Mouse (Mus musculus): ENCODE data around the gene Nostrin.

The Nostrin gene

DNA sequence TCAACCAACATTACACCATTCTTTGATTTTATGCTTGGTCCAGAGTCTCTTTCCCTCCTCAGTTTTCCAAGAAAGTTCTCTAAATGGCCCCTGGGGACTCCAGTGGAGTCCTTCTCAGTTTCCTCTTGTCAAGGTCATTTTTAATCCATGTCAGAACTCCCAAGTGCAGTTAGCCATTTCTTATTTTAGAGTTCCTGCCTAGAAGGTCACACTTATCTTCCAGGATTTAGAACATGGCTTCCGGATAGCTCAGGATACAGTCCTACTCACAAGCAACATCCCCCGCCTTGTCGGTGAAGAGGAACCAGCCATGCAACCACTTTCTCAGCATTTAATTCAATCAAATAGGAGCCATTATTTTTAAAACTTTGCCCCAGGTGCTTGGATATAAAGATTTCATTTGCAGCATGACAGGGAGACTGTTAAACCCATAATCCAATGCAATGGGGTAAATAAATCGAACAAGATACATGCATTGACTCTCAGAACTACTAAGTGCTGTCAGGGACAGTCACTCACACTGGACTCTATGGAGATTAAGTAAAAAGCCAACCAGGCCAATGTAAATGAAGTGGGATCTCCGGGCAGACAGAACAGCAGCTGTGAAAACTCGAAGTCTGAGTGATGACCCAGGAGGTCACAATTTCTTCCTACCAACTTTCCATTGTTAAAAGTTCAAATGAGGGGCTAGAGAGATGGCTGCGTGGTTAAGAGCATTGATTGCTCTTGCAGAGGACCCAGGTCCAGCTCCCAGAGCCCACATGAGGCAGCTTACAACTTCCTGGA lies 6.0 kb upstream of the Nostrin start:
- DNase-seq: no peak

DNA sequence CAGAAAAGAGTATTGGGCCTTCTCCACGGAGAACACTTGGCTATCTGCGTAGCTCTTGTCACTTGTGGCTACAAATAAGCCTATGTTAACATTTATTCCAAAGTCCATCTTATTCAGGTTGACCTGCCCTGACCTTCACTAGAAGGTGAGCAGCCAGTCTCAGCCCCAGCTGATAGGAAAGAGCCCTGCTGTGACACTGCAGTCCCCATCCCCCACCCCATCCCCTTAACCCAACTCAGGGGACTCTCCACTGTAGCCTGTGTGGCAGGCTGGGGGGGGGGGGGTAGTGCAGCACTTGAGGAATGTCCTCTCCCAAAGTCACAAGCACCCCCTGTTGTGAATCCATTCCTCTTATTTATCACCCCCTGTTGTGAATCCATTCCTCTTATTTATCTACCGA lies 3.6 kb upstream of the Nostrin start:
- DNase-seq: no peak

DNA sequence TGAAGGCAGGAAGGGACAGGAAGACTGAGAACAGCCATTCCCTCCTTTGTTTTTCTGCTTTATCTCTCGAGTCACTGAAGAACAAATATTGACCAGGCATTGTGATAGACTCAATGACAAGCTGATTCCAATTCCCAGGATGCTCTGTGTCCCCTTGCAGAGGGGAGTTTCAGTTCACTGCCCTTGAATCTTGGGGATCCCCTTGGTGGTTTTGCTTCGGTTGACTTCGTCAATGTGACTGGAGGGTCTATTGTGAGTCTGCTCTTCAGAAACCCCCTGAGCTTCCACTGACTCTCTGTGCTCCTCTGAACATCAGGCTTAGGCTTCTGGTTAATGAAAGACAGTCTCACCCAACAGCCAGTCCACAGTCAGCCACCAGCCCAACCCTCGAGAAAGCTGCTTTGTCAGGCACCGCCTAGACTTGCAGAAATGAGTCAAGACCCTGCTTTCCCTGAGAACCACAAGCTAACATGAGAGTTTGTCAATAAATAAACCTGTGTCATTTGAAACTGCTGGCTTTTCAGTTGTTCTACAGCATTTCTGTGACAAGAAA lies 3.0 kb upstream of the Nostrin start:
- no peak for DNase-seq

DNA sequence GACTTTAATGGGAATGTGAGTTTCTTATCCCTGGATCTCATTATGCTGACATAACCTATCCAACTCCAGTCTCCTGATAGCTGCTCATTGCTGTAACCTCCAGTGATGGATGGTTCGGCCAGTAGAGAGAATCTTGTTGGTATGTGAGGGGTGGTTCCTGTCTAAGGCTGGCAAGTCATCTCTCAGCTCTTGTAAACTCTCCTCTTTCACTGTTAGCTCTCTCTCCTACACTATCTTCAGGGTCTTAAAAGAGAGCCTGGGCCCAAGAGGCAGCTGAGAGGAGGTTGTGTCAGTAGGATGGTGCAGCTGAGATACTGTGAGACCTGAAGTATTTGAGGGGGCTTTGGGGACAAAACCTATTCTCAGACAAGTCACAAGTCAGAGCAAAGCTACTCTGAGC lies 1.4 kb upstream of the Nostrin start:
- DNase-seq: no peak

DNA sequence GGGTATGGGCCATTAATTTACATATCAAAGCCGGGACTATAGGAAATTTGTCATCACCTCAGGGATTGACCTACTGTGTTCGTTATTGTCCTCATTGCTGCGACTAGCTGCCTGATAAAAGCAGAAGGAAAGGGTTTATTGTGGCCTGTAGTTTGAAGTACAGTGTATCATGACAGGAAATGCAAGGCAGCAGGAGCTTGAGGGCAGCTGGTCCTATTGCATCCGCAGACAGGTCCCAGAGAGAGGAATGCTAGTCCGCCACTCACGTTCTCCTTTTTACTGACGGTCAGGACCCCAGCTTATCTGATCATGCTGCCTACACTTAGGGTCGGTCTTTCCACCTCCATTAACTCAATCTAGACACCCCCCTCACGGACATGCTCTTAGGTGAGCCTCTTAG lies 663 bp upstream of the Nostrin start:
- DNase-seq: no peak

DNA sequence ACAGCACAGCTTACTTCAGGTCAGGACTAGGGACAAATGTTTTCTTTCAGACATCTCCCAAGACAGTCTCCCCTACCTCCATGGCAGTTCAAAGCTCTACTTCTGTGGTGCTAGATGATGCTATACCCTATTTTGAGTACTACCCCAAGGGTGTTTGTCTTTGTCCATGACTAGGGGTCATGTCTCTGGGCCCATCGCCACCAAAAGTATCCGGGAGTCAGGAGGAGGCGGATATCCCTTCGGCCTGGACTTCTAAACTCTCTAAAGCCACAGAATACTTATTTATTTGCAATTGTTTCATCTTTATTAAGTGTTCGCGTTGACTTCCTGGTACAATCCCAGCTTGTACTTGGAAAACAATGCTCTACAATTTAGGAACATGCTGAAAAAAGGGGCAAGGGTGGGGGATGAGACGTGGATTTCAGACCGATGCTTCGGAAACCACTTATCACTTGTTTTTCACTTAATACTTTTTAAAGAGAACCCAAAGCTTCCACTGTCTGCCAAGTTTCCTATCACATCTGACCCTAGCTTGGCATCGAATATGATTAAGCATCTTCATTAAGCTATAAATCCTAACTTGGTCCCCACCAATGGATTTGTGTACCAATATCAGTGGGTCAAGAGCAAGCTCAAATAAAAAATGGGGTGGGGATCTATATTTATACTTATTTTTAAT lies 1.9 kb downstream of the Nostrin start:
- DNase-seq: no peak

DNA sequence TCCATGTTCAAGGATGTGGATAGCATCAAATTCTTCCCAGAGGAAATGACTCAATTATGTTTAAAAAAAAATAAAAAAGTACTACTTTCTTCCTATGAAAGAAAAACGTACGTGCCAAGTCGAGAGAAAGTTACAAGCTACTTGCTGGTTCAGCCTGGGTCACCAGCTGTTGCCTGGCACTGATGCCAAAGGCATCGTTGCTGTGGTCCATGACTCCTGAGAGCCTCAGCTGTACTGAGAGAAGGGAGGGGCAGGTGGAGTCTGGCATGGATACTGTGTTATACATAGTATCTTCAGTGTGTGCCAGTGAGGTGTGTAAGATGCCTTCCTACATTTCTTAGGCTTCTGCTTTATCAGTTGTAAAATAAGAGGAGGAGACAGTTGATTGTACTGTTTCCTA lies 3.2 kb downstream of the Nostrin start:
- no peak for DNase-seq

DNA sequence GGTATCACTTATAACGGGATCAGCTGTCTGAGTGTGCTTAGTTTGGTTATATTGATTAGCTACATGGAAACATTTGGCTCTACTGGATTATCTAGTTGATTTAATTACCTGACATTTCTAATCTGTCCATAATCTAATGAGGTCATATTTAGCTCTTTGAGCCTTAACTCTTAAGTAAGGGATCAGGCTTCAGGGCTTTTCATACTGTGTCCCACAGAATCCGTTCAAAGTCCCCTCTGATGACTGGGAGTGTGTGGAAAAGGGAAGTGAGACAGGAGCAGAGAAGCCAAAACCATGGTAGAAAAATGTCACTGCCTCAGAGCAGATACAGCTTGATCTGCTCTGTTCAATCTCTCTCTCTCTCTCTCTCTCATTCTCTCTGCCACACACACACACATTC lies 4.6 kb downstream of the Nostrin start:
- no peak for DNase-seq

DNA sequence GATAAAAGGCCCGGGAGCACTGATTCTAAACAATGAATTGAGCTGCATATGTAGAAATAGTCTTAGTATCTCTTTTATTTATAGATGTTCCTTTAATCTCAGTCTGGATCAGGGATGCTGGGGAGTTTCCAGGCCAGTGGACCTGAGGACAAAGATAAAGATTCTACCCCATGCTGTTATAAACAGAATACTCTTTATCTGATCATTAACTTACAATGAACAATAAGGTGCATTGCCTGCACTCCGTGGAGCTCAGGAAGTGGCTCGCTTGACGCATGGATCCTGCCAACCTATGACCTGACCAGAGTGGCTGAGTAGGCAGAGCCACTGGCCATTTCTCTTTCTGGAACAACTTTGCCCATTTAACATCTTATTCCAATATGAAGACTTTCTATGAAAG lies 5.2 kb downstream of the Nostrin start:
- no peak for DNase-seq

DNA sequence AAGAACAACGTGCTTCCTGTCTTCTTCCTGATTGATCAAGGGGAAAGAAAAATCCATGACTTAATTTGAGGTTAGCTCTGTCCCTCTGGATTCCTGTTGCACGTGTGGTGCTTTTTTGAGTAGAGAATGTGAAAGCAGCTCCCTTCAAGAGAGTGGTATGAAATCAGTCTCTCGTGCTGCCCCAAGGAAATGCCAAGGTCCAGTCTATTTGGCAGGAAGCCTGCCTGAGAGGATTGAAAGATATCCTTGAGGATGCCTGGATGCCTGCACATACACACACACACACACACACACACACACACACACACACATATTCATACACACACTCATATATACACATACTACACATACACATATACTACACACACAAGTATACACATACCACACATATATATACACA lies 13.1 kb downstream of the Nostrin start:
- no peak for DNase-seq

DNA sequence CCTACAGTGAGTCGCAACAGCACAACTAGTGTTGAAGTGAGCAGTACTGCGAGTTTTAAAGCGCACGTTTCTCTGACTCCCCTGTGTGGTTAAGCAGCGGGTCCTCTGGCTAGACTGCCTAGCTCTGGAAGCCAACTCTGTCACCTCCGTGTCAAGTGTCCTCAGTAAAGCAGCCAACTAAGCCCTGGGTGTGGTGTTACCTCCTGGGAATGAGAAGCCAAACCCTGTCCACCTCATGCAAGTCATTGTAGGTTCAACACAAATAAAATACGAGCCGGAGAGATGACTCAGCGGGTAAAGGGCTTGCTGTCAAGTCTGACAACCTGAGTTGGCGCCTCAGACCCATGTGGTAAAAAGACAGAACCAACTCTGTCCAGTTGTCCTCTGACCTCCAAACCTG lies 13.6 kb downstream of the Nostrin start:
- no peak for DNase-seq

DNA sequence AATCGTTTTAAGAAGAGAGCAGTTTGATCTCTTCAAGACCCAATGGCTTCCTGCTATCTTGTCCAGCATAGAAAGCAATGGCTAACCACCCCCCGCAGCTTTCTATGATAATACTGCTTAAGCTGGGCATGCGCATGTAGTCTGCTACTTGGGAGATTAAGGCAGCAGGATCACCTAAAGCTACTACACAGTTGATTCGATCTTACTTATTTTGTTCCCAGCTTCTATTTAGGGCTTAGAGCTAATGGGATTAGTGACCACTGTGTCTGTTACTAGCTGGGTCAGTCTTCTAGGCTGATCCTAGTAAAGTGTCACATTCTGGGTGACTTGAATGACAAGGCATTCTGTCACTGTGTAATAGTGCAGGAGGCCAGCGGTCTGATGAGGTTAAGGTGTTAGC lies 15.2 kb downstream of the Nostrin start:
- no peak for DNase-seq

DNA sequence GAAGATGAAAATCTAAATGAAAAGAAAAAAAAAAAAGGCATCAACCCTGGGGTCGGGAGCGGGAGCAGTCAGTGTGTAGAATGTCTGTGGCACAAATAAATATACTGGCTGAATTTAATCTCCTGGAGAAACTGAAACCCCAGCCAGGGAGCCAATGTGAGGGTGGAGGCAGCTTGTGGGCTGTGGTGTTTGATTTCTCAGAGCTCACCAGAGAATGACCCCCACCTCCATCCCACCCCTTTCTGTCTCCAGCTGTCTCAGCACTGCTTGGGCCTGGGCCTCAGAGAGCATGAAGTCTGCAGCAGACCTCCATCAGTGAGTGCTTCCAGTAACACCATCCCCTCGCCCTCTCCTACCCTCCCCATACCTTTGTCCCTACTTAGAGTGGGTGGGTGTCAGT lies 20.3 kb downstream of the Nostrin start:
- DNase-seq: no peak

DNA sequence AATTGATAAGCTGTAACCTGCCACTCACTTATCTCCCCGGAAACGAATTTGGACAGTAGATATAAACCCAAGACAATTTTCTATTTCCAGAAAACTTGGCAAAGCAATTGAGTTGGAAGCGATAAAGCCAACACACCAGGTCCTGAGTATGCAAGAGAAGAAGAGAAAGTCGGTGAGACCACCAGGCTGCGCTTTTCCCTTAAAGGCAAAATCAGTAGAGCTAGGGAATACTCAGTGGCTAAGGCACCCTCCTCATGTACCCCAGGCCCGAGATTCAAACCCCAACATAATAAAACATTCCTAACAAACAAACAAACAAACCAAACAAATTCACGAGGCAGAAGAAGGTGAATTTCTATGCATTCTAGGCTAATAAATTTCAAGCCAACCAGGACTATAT lies 20.7 kb downstream of the Nostrin start:
- DNase-seq: no peak

DNA sequence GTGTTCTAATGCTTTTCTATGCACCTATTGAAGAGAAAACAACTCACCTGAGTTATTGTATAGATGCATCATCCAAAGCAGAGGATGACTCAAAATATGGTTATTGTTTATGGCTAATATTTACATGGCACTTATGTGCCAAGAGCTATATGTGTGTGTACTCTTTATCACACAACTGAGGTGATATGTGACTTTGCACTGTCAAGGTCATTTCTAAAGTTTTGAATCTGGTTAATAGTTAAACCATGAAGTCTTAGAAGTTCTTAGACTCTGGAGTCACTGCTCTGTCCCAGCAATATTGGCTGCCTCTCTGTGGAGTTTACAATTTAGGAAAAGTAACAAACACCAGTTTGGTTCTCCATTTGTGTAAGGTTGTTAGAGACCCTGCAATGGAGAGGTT lies 23.3 kb downstream of the Nostrin start:
- no peak for DNase-seq

DNA sequence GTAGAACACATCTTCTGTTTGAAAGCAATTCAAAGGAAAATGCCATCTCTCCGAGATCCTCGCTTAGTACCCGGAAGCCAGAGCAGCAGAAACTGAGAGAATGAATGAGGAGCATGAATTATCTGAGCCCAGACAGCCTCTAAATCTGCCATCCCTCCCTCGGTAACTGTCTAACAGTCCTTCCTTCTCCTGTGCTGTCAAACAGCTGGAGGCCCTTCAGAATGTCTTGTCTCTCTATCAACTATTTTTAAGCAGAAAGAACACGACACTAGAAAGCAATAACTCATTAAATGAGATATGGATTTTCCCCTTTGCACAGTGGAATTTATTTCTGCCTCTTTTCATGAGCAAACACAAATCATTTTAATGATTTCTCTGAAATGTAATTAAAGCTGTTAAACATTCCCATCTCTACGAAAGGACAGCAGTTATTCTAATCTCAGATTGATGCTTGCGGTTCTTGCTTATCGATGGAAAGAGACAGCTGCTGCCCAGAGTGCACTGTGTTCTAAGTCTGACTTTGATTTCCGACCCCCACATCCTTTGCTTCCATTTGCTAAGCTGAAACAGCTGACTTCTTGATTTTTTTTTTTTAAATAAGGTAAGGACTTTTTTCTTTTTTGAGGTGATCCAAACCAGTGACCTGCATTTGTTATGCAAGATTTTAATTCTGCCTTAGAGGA lies 34.9 kb downstream of the Nostrin start:
- DNase-seq: no peak

DNA sequence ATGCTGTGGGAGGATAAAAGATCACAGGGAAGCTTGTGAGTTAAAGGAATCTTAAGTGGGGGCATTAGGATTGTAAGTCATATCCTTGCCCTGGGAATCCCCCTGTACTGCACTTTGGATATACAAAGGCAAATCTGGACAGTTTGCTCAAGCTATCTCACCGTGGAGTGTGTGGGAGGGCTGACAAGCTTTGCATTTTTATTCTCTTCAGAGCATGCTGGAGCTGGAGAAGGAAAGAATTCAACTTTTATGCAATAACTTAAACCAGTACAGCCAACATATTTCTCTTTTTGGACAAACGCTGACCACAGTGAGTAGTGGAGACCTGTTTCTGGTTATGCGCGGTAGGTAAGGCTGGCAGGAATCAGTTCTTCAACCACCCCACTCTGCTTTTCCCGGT lies 39.7 kb downstream of the Nostrin start:
- DNase-seq: no peak

DNA sequence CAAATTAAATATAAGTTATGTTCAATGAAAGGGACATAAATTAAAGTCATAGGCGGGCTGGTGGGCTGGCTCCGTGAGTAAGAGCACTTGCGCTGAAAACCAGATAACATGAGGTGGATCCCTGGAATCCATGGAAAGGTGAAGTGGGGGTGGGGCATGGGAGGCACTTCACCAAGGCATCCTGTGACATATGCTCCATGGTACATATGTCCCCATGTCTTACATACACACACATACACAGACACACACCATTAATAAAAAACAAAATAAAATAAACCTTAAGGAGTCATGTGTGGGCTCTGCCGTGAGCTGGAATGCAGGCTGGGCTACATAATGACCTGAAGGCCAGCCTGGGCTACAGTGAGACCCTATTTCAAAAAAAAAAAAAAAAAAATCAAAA lies 44.1 kb downstream of the Nostrin start:
- no peak for DNase-seq

DNA sequence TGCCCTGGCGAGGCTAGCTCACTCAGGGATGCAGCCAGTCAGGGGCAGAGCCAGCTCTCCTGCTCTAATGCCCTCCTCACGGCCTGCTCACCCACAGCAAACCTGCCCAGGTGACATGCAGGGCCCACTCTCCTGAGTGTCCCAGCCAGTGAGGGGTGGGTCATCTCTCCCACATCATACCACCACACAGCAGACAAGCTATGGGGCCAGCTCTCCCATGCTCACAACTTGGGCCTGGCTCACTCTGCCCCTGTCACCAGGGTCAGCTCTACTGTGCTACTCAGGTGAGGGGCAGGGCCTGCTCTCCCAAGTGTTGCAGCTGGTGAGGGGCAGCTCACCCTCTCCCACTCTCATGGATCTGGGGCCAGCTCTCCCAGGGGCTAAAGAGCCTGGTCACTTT lies 52.4 kb downstream of the Nostrin start:
- DNase-seq: no peak

DNA sequence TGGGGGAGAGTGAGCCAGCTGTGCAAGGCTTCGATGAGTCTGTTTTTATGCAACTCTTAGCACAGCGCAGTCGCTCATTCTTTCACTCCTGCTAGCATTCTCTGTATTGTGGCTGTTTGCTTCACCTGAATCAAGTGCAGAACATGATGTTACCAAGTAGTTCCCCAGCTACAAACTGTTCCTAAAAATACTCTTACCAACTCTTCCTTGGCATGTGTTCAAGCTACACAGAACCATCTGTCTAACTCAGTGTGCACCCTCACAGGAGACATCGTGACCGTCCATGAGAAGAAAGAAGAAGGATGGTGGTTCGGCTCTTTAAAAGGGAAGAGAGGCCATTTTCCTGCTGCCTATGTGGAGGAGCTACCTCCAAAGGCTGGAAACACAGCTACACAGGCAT lies 53.1 kb downstream of the Nostrin start:
- peak; percentile 12 for DNase-seq

DNA sequence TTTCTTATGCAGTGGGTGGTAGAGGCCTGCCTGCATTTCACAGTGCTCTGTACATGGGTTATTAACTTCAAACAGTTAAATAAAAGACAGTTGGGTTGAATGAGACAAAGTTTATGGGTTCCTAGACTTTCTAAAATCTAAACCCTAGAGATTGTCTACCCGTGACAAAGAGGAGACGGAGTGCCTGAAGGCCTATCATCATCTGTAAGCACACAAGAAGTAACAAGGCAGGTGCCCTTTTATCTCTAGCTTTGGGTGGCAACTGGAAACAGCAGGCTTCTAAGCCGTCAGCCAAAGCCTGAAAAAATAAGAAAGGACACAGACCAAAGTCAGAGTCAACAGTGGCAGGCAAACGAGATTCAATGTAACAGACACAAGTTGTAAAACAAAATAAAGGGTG lies 53.6 kb downstream of the Nostrin start:
- no peak for DNase-seq

DNA sequence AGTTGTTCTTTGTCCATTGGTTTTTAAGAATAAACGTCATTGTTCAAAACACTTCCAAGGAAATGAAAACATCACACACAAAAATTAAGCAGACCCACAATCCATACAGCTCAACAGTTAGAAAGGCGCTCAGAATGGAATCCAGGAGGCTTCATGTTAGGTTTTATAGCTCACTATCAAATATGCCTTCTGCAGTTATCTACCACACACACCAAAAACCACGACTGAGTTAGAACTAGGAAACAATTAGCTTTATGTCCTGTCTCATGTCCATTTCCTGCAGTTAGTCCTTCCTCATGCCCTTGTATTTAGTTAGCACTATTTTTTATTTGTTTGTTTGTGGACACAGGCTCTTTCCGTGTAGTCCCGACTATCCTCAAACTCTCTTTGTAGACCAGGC lies 55.5 kb downstream of the Nostrin start:
- no peak for DNase-seq

DNA sequence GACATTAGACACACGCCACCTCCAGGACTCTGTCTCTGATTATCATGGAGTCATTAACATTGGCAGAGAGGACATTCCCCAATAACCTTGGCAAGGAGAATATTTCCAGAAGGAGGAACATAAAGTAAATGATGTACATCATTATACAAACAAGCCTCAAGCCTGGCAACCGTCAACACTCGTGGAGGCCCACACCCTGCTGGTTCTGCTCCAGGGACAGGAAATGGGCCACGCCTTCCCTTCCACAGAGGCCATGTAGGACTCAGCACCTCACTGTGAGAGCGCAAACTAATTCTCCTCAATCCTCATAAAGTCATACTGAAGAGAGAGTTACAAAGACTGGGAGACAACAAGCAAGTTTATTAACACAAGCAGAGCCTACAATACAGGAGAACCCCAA lies 58.0 kb downstream of the Nostrin start:
- no peak for DNase-seq

DNA sequence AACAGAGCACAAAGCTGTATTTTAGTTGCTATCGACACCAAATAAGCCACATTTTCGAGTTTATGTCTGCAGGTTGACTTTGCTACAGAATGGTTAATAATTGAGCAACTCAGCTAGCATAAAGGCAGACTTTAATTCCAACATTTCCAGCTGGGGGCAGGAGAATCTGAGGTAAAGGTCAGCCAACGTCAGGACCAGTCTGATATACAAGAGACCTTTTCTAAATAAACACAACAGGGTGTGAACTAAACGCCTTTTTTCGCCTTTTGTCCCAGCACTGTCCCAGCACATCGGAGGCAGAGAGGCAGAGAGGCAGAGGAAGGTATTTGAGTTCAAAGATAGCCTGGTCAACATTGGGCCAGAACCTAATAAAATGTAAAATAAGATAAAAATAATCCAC lies 69.6 kb downstream of the Nostrin start:
- no peak for DNase-seq

Data from cerebellum, adult 9-10 months (tissue).